Mouse (Mus musculus): ENCODE measurements around the gene Tbc1d22a. TPM values are rescaled to one million over a fixed set of nuclear protein-coding genes. Genes with fewer than 3 reads are reported as not detected.
"Not testable (repeated sequence)": the region's sequence is repeated elsewhere in the genome, so short reads cannot be mapped to it uniquely, and the experiment has no call there.

The Tbc1d22a gene
- total and polyA plus RNA-seq, 3 experiments = 15.1 to 21.1 TPM; not detected in 1

GRCm38 (mm10) chr15:86221901-86222300 is 7.6 kb downstream of the Tbc1d22a start:
- not testable (repeated sequence) for DNase-seq (ENCODE audit: low read depth, low spot score); H3K4me3 ChIP-seq (ENCODE audit: control insufficient read depth in 1 of 2, insufficient read depth in 1 of 2, low read depth in 2 of 2, low read length in 2 of 2); H3K4me1 ChIP-seq (ENCODE audit: control insufficient read depth in 1 of 2, insufficient read depth in 2 of 2, low read length in 2 of 2); H3K27ac ChIP-seq (ENCODE audit: control insufficient read depth, low read depth, low read length); H3K79me2 ChIP-seq (ENCODE audit: control insufficient read depth, insufficient read depth, low read length, poor library complexity); H3K27me3 ChIP-seq (ENCODE audit: control insufficient read depth in 1 of 2, insufficient read depth in 2 of 2, low read length in 2 of 2); H3K9ac ChIP-seq (ENCODE audit: control insufficient read depth, low read depth, low read length, poor library complexity, severe bottlenecking); H3K9me3 ChIP-seq (replicated peaks; ENCODE audit: insufficient read depth, low read length); H3K36me3 ChIP-seq (ENCODE audit: control insufficient read depth in 1 of 2, insufficient read depth in 2 of 2, low read length in 2 of 2)

- Histone ChIP-seq H3K36me3 (ENCODE audit: control insufficient read depth in 1 of 2, insufficient read depth in 2 of 2, low read length in 2 of 2) (no peaks in the 10 kb centered on the region; a peak in 1 of 4 replicates), H3K27me3 (ENCODE audit: control insufficient read depth in 1 of 2, insufficient read depth in 2 of 2, low read length in 2 of 2) (no peaks in the 10 kb centered on the region), H3K79me2 (ENCODE audit: control insufficient read depth, insufficient read depth, low read length, poor library complexity) (no peaks in the 10 kb centered on the region), H3K9ac (ENCODE audit: control insufficient read depth, low read depth, low read length, poor library complexity, severe bottlenecking) (no peak overlapping the region), H3K4me3 (ENCODE audit: control insufficient read depth in 1 of 2, insufficient read depth in 1 of 2, low read depth in 2 of 2, low read length in 2 of 2) (no peak overlapping the region), H3K9me3 (replicated peaks; ENCODE audit: insufficient read depth, low read length) (no peaks in the 10 kb centered on the region), H3K4me1 (ENCODE audit: control insufficient read depth in 1 of 2, insufficient read depth in 2 of 2, low read length in 2 of 2) (peaks cover 4 to 9% of the 10 kb centered on the region in 2 experiments), H3K27ac (ENCODE audit: control insufficient read depth, low read depth, low read length) (peak overlapping the region; percentile 54)
- DNase-seq (ENCODE audit: low read depth, low spot score) = peak; percentile 90
- TF ChIP-seq MYC (IDR thresholded peaks at IDR 0.05; ENCODE audit: low read depth, low read length) (peak; percentile 44; the same call in 1 of the 2 replicates), BHLHE40 (IDR thresholded peaks at IDR 0.05; ENCODE audit: borderline replicate concordance, low read depth, low read length) (no peak), GABPA (IDR thresholded peaks at IDR 0.05; ENCODE audit: low read depth, low read length) (no peak), GATA1 (IDR thresholded peaks at IDR 0.05; ENCODE audit: low read depth, low read length) (peak; percentile 65), TBP (IDR thresholded peaks at IDR 0.05; ENCODE audit: low read depth, low read length) (peak; percentile 71), SMC3 (IDR thresholded peaks at IDR 0.05; ENCODE audit: low read depth, low read length) (no peak), NRF1 (IDR thresholded peaks at IDR 0.05; ENCODE audit: insufficient read depth, low read depth, low read length, poor library complexity, severe bottlenecking) (no peak), ZNF384 (IDR thresholded peaks at IDR 0.05; ENCODE audit: low read depth, low read length) (no peak), EP300 (IDR thresholded peaks at IDR 0.05; ENCODE audit: low read depth in 1 of 2, low read length in 2 of 2) (peak; percentile 42 to 69; a peak in 3 of 4 replicates), SIN3A (IDR thresholded peaks at IDR 0.05; ENCODE audit: low read length) (peak; percentile 57; the same call in 1 of the 2 replicates), E2F4 (IDR thresholded peaks at IDR 0.05; ENCODE audit: borderline replicate concordance, low read depth, low read length) (no peak), MXI1 (IDR thresholded peaks at IDR 0.05; ENCODE audit: low read depth, low read length) (peak; percentile 63; the same call in 1 of the 2 replicates), USF1 (IDR thresholded peaks at IDR 0.05; ENCODE audit: low read depth, low read length) (peak; percentile 50; the same call in 1 of the 2 replicates), TAL1 (IDR thresholded peaks at IDR 0.05; ENCODE audit: low read length) (peak; percentile 47), TCF12 (IDR thresholded peaks at IDR 0.05; ENCODE audit: low read depth, low read length) (0 out of 2 replicates have a peak, but pooled peaks have one; percentile 13)
These were observed 10.8 kb downstream of the Tbc1d22a start for GRCm38 (mm10) chr15:86224972-86225551.

Data from MEL (cell line).